In genomic region chr19:60682283-60682682, GRCm38 (mm10) we compare ENCODE assay signal across 16 mouse cellular contexts.
DNase-seq lines count a peak whose midpoint lies in the region; ATAC-seq and TF ChIP-seq lines count a peak whose summit lies in the region.
"Had no signal": no experiment of that assay in that cellular context is flagged by ENCODE, and none has a peak within 500 bp of the region (broad histone marks: within the 10 kb centered on the region; RNA-seq: fewer than 3 reads in every experiment).

No protein-coding gene starts in this region.

- H3K4me3 ChIP-seq in forebrain, embryonic 12.5 days (replicated peaks) = no peak overlapping the region
- H3K4me3 ChIP-seq in forebrain, embryonic 10.5 days = no peak overlapping the region
- no peak overlapping the region for H3K4me3 ChIP-seq in midbrain, embryonic 16.5 days (ENCODE audit: low read depth, low read length)
- no peak overlapping the region for H3K4me3 ChIP-seq in lung, postnatal 0 days (ENCODE audit: low read depth, low read length)
- H3K4me3 ChIP-seq: gastrocnemius, adult 2 months; heart, embryonic 12.5 days; limb, embryonic 13.5 days had no signal

- no peak for TF ChIP-seq CTCF in lung, postnatal 0 days (IDR thresholded peaks at IDR 0.05)

- no peak for DNase-seq in forebrain, embryonic 10.5 days (ENCODE audit: extremely low spot score, low spot score)
- peak; percentile 80 for DNase-seq in brain, adult 2 months (ENCODE audit: low read depth, low spot score)
- peak; percentile 7 to 15 for DNase-seq in layer of hippocampus, adult 8-10 months (ENCODE audit: low spot score in 2 of 2)
- no peak for DNase-seq in kidney, postnatal 36 days
- no peak for DNase-seq in lung, postnatal 4 days
- DNase-seq in lung, postnatal 0 days (ENCODE audit: low spot score) = no peak
- DNase-seq: cerebellum, adult 9-11 months; gastrocnemius, adult 2 months; kidney, postnatal 14 days; lung, adult 2 months; thymus, adult 18-20 months had no signal

- no peak overlapping the region for H3K9ac ChIP-seq in forebrain, embryonic 12.5 days
- no peak overlapping the region for H3K9ac ChIP-seq in midbrain, embryonic 16.5 days (ENCODE audit: low read depth, low read length)
- H3K9ac ChIP-seq in lung, postnatal 0 days (replicated peaks; ENCODE audit: low read depth) = no peak overlapping the region
- H3K9ac ChIP-seq: heart, embryonic 12.5 days; limb, embryonic 13.5 days had no signal

- H3K4me1 ChIP-seq in forebrain, embryonic 12.5 days = no peaks in the 10 kb centered on the region
- no peaks in the 10 kb centered on the region for H3K4me1 ChIP-seq in forebrain, embryonic 10.5 days
- no peaks in the 10 kb centered on the region for H3K4me1 ChIP-seq in midbrain, embryonic 16.5 days (ENCODE audit: control insufficient read depth, insufficient read depth, low read length)
- H3K4me1 ChIP-seq in lung, postnatal 0 days (ENCODE audit: insufficient read depth, low read depth, low read length) = no peaks in the 10 kb centered on the region
- H3K4me1 ChIP-seq: heart, embryonic 12.5 days; limb, embryonic 13.5 days had no signal

- WGBS in forebrain, embryonic 12.5 days = 70% methylated on average over 3 of the region's 3 CpGs
- WGBS in forebrain, embryonic 10.5 days = 76% methylated on average over 3 of the region's 3 CpGs
- WGBS in midbrain, embryonic 16.5 days = 39% methylated on average over 3 of the region's 3 CpGs
- 67% methylated on average over 3 of the region's 3 CpGs for WGBS in lung, postnatal 0 days

- H3K36me3 ChIP-seq in forebrain, embryonic 12.5 days (replicated peaks) = no peaks in the 10 kb centered on the region
- no peaks in the 10 kb centered on the region for H3K36me3 ChIP-seq in forebrain, embryonic 10.5 days (replicated peaks)
- no peaks in the 10 kb centered on the region for H3K36me3 ChIP-seq in midbrain, embryonic 16.5 days (ENCODE audit: control insufficient read depth, insufficient read depth, low read length)
- H3K36me3 ChIP-seq in lung, postnatal 0 days (ENCODE audit: insufficient read depth, low read length) = no peaks in the 10 kb centered on the region
- H3K36me3 ChIP-seq: G1E; heart, embryonic 12.5 days; limb, embryonic 13.5 days had no signal

- no peaks in the 10 kb centered on the region for H3K9me3 ChIP-seq in forebrain, embryonic 12.5 days
- no peaks in the 10 kb centered on the region for H3K9me3 ChIP-seq in forebrain, embryonic 10.5 days
- H3K9me3 ChIP-seq in midbrain, embryonic 16.5 days (replicated peaks; ENCODE audit: control insufficient read depth, low read length, poor library complexity, severe bottlenecking) = no peaks in the 10 kb centered on the region
- no peaks in the 10 kb centered on the region for H3K9me3 ChIP-seq in lung, postnatal 0 days (ENCODE audit: low read length)
- H3K9me3 ChIP-seq: G1E; heart, embryonic 12.5 days; limb, embryonic 13.5 days had no signal

- H3K27ac ChIP-seq in forebrain, embryonic 12.5 days = 0 out of 2 replicates have a peak overlapping the region, but pooled peaks have one; percentile 38
- no peak overlapping the region for H3K27ac ChIP-seq in forebrain, embryonic 10.5 days
- 0 out of 2 replicates have a peak overlapping the region, but pooled peaks have one; percentile 44 for H3K27ac ChIP-seq in midbrain, embryonic 16.5 days (ENCODE audit: low read length)
- no peak overlapping the region for H3K27ac ChIP-seq in lung, postnatal 0 days (ENCODE audit: low read length)
- H3K27ac ChIP-seq: gastrocnemius, adult 2 months; limb, embryonic 13.5 days had no signal

- no peak for TF ChIP-seq EP300 in lung, postnatal 0 days (IDR thresholded peaks at IDR 0.05)

- no peak overlapping the region for H3K4me2 ChIP-seq in forebrain, embryonic 12.5 days
- H3K4me2 ChIP-seq in midbrain, embryonic 16.5 days (ENCODE audit: low read length) = no peak overlapping the region
- H3K4me2 ChIP-seq in lung, postnatal 0 days (replicated peaks; ENCODE audit: low read depth, low read length) = no peak overlapping the region
- H3K4me2 ChIP-seq: heart, embryonic 12.5 days; limb, embryonic 13.5 days had no signal

- H3K27me3 ChIP-seq in forebrain, embryonic 12.5 days = 0 out of 2 replicates have a peak, but pooled peaks cover 2% of the 10 kb centered on the region
- H3K27me3 ChIP-seq in forebrain, embryonic 10.5 days (ENCODE audit: poor library complexity, severe bottlenecking) = no peaks in the 10 kb centered on the region
- no peaks in the 10 kb centered on the region for H3K27me3 ChIP-seq in midbrain, embryonic 16.5 days (ENCODE audit: control insufficient read depth, insufficient read depth, low read depth, low read length)
- H3K27me3 ChIP-seq in lung, postnatal 0 days (replicated peaks; ENCODE audit: insufficient read depth, low read length) = no peaks in the 10 kb centered on the region
- H3K27me3 ChIP-seq: heart, embryonic 12.5 days; limb, embryonic 13.5 days had no signal

- ATAC-seq in forebrain, embryonic 12.5 days (ENCODE audit: low FRiP score) = 0 out of 2 replicates have a peak, but pooled peaks have one; percentile 23
- ATAC-seq in midbrain, embryonic 16.5 days = peak; percentile 54; the same call in 1 of the 2 replicates
- no peak for ATAC-seq in lung, postnatal 0 days

Comparison
In these comparisons a context has a peak if more than half of its experiments do, and no peak if none do; other contexts are left out.
1. H3K27ac ChIP-seq: peak in forebrain, embryonic 12.5 days (single experiment) and midbrain, embryonic 16.5 days (single experiment); none in forebrain, embryonic 10.5 days (single experiment) and lung, postnatal 0 days (single experiment).
2. DNase-seq: peak in brain, adult 2 months (single experiment) and layer of hippocampus, adult 8-10 months (2 of 2); none in forebrain, embryonic 10.5 days (single experiment), kidney, postnatal 36 days (0 of 2), lung, postnatal 4 days (0 of 2) and lung, postnatal 0 days (single experiment).